Mouse (Mus musculus): ENCODE results near the gene Matn1. TPM values are rescaled to one million over a fixed set of nuclear protein-coding genes. Genes with fewer than 3 reads are reported as not detected.

The Matn1 gene
- polyA plus RNA-seq, 1 experiment from 2014 or later, result 0.05 TPM

DNA sequence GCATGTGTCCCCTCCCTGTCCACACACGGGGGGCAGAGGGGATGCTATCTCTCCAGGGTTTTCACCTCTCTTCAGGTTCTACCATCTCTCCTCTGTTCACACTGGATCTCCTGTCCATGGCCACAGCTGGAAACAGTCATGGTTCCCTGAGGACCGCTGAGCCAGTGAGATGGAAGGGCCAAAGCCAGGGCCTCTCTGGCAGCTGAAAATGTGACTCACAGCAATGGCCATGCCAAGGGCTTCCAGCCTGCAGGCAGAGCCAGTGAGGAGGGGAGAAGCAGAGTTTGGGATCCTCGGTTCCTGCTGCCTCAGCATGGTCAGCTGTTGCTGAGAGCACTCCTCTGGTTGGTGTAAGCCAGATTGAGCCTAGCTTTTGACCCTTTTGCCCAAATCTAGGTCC, 34.8 kb downstream of the Matn1 start:
- WGBS, result 71% methylated on average over 3 of the region's 3 CpGs
- H3K9ac ChIP-seq (ENCODE audit: low read length), result no peak overlapping the region
- no peak for TF ChIP-seq EP300 (optimal IDR thresholded peaks at IDR 0.05)
- no peak for TF ChIP-seq CTCF (IDR thresholded peaks at IDR 0.05; ENCODE audit: low read depth)
- no peak overlapping the region for H3K4me3 ChIP-seq (ENCODE audit: low read depth, low read length)
- H3K27me3 ChIP-seq (ENCODE audit: control insufficient read depth, insufficient read depth, low read length), result no peaks in the 10 kb centered on the region
- ATAC-seq (ENCODE audit: low FRiP score, low TSS enrichment) (no peak), DNase-seq (ENCODE audit: low spot score) (no peak)
- H3K27ac ChIP-seq (replicated peaks), result no peak overlapping the region
- no peaks in the 10 kb centered on the region for H3K4me1 ChIP-seq (replicated peaks; ENCODE audit: control insufficient read depth, insufficient read depth)
- no peaks in the 10 kb centered on the region for H3K9me3 ChIP-seq (ENCODE audit: control insufficient read depth, low read length)
- no peaks in the 10 kb centered on the region for H3K36me3 ChIP-seq (ENCODE audit: control insufficient read depth, insufficient read depth, low read length)
- H3K4me2 ChIP-seq (replicated peaks; ENCODE audit: low read depth), result no peak overlapping the region

GRCm38 (mm10) chr4:130984416-130985182, 40.4 kb downstream of the Matn1 start:
- H3K36me3 ChIP-seq (ENCODE audit: control insufficient read depth, insufficient read depth, low read length), result no peaks in the 10 kb centered on the region
- H3K4me1 ChIP-seq (replicated peaks; ENCODE audit: control insufficient read depth, insufficient read depth), result no peaks in the 10 kb centered on the region
- H3K27ac ChIP-seq (replicated peaks), result no peak overlapping the region
- H3K9me3 ChIP-seq (ENCODE audit: control insufficient read depth, low read length), result no peaks in the 10 kb centered on the region
- no peaks in the 10 kb centered on the region for H3K27me3 ChIP-seq (ENCODE audit: control insufficient read depth, insufficient read depth, low read length)
- TF ChIP-seq EP300 (optimal IDR thresholded peaks at IDR 0.05) (no peak), CTCF (IDR thresholded peaks at IDR 0.05; ENCODE audit: low read depth) (no peak)
- no peak overlapping the region for H3K4me2 ChIP-seq (replicated peaks; ENCODE audit: low read depth)
- ATAC-seq (ENCODE audit: low FRiP score, low TSS enrichment) (no peak), DNase-seq (ENCODE audit: low spot score) (no peak)
- no peak overlapping the region for H3K9ac ChIP-seq (ENCODE audit: low read length)
- WGBS, result 49% methylated on average over 17 of the region's 17 CpGs
- H3K4me3 ChIP-seq (ENCODE audit: low read depth, low read length), result no peak overlapping the region

DNA sequence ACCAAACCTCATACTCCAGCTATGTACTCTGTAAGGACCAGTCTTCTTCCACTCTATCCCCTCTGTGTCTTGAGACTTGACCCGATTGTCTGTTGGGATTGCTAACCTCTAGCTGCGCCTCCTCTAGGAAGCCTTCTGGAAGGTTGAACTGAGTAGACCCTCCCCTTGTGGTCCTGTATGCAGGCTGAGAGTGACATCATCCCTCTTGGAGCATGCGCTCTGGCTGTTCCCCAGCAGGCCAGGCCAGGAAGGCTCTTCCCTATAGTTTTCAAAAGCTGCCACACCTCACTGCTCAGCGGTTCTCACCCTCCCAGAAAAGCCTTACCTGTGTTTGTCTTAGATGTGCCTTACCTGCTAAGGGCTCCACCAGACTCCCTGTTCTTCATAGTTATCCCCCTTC, 42.9 kb downstream of the Matn1 start:
- WGBS, result 68% methylated on average over 4 of the region's 4 CpGs
- no peak overlapping the region for H3K9ac ChIP-seq (ENCODE audit: low read length)
- no peak for TF ChIP-seq CTCF (IDR thresholded peaks at IDR 0.05; ENCODE audit: low read depth)
- TF ChIP-seq EP300 (optimal IDR thresholded peaks at IDR 0.05), result no peak
- H3K27ac ChIP-seq (replicated peaks), result no peak overlapping the region
- no peaks in the 10 kb centered on the region for H3K36me3 ChIP-seq (ENCODE audit: control insufficient read depth, insufficient read depth, low read length)
- no peaks in the 10 kb centered on the region for H3K9me3 ChIP-seq (ENCODE audit: control insufficient read depth, low read length)
- no peak overlapping the region for H3K4me3 ChIP-seq (ENCODE audit: low read depth, low read length)
- ATAC-seq (ENCODE audit: low FRiP score, low TSS enrichment), result no peak
- no peak for DNase-seq (ENCODE audit: low spot score)
- H3K4me2 ChIP-seq (replicated peaks; ENCODE audit: low read depth), result no peak overlapping the region
- no peaks in the 10 kb centered on the region for H3K4me1 ChIP-seq (replicated peaks; ENCODE audit: control insufficient read depth, insufficient read depth)
- no peaks in the 10 kb centered on the region for H3K27me3 ChIP-seq (ENCODE audit: control insufficient read depth, insufficient read depth, low read length)

GRCm38 (mm10) chr4:130988219-130988839, 44.1 kb downstream of the Matn1 start:
- H3K9ac ChIP-seq (ENCODE audit: low read length), result no peak overlapping the region
- TF ChIP-seq CTCF (IDR thresholded peaks at IDR 0.05; ENCODE audit: low read depth), result no peak
- TF ChIP-seq EP300 (optimal IDR thresholded peaks at IDR 0.05), result no peak
- H3K9me3 ChIP-seq (ENCODE audit: control insufficient read depth, low read length), result no peaks in the 10 kb centered on the region
- no peak overlapping the region for H3K4me3 ChIP-seq (ENCODE audit: low read depth, low read length)
- DNase-seq (ENCODE audit: low spot score), result no peak
- H3K4me2 ChIP-seq (replicated peaks; ENCODE audit: low read depth), result no peak overlapping the region
- no peaks in the 10 kb centered on the region for H3K4me1 ChIP-seq (replicated peaks; ENCODE audit: control insufficient read depth, insufficient read depth)
- peak; percentile 75; the same call in 1 of the 2 replicates for ATAC-seq (ENCODE audit: low FRiP score, low TSS enrichment)
- no peaks in the 10 kb centered on the region for H3K27me3 ChIP-seq (ENCODE audit: control insufficient read depth, insufficient read depth, low read length)
- H3K27ac ChIP-seq (replicated peaks), result no peak overlapping the region
- 65% methylated on average over 6 of the region's 6 CpGs for WGBS
- no peaks in the 10 kb centered on the region for H3K36me3 ChIP-seq (ENCODE audit: control insufficient read depth, insufficient read depth, low read length)

DNA sequence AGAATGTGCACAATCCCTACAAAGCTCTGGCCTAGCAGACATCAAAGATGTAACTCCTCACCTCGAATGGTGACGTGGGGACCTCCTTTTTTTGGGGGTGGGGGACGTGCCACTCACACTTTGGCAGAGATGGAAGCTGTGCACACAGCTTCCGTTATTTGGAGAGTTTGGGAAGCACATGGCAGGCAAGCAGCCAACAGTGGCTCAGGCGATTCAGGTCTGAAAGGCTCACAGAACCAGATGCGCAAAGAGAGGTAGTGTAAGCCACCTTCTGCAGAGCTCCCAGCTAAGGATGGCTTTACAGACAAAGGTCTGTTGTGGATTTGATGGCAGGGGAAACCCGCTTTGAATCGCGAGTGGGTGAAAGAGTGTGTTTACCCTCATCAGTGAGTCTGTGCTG, 45.0 kb downstream of the Matn1 start:
- Histone ChIP-seq H3K9me3 (ENCODE audit: control insufficient read depth, low read length) (no peaks in the 10 kb centered on the region), H3K27ac (replicated peaks) (no peak overlapping the region), H3K27me3 (ENCODE audit: control insufficient read depth, insufficient read depth, low read length) (no peaks in the 10 kb centered on the region), H3K4me2 (replicated peaks; ENCODE audit: low read depth) (no peak overlapping the region), H3K9ac (ENCODE audit: low read length) (no peak overlapping the region), H3K4me3 (ENCODE audit: low read depth, low read length) (no peak overlapping the region), H3K36me3 (ENCODE audit: control insufficient read depth, insufficient read depth, low read length) (no peaks in the 10 kb centered on the region), H3K4me1 (replicated peaks; ENCODE audit: control insufficient read depth, insufficient read depth) (no peaks in the 10 kb centered on the region)
- TF ChIP-seq EP300 (optimal IDR thresholded peaks at IDR 0.05) (no peak), CTCF (IDR thresholded peaks at IDR 0.05; ENCODE audit: low read depth) (no peak)
- ATAC-seq (ENCODE audit: low FRiP score, low TSS enrichment) (no peak), DNase-seq (ENCODE audit: low spot score) (no peak)
- 66% methylated on average over 9 of the region's 9 CpGs for WGBS

- no peaks in the 10 kb centered on the region for H3K27me3 ChIP-seq (ENCODE audit: control insufficient read depth, insufficient read depth, low read length)
- no peaks in the 10 kb centered on the region for H3K9me3 ChIP-seq (ENCODE audit: control insufficient read depth, low read length)
- no peaks in the 10 kb centered on the region for H3K36me3 ChIP-seq (ENCODE audit: control insufficient read depth, insufficient read depth, low read length)
- H3K27ac ChIP-seq (replicated peaks), result no peak overlapping the region
- no peak for DNase-seq (ENCODE audit: low spot score)
- H3K9ac ChIP-seq (ENCODE audit: low read length), result no peak overlapping the region
- ATAC-seq (ENCODE audit: low FRiP score, low TSS enrichment), result no peak
- TF ChIP-seq CTCF (IDR thresholded peaks at IDR 0.05; ENCODE audit: low read depth), result no peak
- TF ChIP-seq EP300 (optimal IDR thresholded peaks at IDR 0.05), result no peak
- H3K4me3 ChIP-seq (ENCODE audit: low read depth, low read length), result no peak overlapping the region
- no peaks in the 10 kb centered on the region for H3K4me1 ChIP-seq (replicated peaks; ENCODE audit: control insufficient read depth, insufficient read depth)
- WGBS, result 89% methylated on average over 5 of the region's 5 CpGs
- H3K4me2 ChIP-seq (replicated peaks; ENCODE audit: low read depth), result no peak overlapping the region
Observed at GRCm38 (mm10) chr4:130990966-130991365, 46.8 kb downstream of the Matn1 start.

Measured in stomach, postnatal 0 days (tissue).